Mouse (Mus musculus) thymus, postnatal 36 days (tissue): ENCODE results near the gene Rpf2.

Source experiments
- DNase-seq, 2 experiments: peaks; one replicate each; pipeline ENCODE4 v3.0.0; 2022; ENCODE audit warnings: mixed read lengths in 2 of 2

Rpf2 gene

DNA sequence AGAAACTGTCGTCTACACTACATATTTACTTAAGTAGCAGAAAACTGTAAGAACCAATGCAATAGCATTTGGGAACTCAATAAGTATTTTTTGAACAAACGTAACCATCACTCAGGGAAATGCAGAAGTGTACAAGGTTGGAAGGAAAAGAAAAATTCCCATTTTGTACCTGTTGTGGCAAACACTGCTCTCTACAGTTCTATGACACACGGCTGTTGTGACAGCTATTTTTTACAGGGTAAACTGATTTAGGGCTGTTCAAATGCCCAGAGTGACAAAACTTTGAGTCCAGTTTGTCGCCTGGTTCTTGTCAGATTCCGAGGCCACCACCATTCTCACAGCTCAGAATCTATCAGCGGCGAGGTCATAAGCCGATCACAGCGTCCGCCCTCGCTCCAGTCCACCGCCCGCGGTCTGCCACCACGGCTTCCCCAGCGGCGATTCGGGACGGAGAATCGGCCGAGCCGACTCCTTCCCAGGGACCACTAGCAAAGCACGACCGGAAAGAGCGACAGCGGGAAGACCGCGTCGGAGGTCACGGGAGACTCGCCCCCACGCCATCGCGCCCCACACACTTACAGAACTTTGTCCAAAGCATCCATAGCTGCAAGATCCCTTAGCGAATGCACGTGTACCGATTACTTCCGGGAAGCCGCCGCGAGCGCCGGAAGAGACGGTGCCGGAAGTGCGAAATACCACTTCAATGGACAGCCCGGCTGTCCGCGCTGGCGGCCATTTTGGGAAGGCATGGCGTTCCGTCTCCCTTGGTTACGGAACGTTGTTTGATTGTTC lies at the start of gene Rpf2:
Gene Rpf2, minus strand, starts transcription at position 663 of the 792 bp plus-strand sequence.
- DNase-seq: peak; percentile 75 to 80

DNA sequence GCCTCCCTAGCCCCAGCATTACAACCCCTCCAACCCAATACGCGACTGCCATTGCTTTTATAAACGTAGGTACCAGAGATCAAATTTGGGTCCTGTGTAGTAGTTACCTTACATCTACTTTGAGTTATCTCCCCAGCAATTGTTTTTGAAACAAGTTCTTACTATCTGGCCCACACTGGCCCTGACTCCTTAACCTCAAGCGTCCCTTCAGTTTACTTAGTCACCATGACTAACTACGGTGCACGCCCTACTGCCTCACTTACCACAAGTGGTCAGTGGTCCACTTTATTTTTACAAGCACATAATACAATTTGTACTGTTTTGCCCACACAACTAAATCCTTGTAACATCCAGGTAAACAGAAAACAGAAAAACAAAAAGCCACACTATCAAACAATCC lies 45.8 kb upstream of the Rpf2 start:
- DNase-seq: no peak

DNA sequence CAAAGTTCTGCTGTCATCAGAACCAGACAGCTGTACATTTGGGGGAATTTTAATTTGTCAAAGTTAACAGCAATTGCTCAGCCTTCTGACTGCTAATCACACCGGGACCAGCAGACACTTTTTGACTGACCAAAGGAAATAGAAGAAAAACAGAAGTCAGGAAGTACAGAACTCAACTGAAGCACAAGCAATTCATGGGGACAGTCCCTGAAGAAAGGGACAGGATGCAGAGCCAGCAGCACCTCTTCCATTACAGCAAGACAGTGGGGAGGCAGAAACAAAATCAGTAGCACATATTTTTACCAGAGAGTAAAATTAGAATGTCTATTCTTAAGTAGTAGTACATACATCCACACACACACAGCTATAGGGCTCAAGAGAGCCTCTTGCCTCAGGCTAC lies 39.9 kb upstream of the Rpf2 start:
- DNase-seq: no peak

DNA sequence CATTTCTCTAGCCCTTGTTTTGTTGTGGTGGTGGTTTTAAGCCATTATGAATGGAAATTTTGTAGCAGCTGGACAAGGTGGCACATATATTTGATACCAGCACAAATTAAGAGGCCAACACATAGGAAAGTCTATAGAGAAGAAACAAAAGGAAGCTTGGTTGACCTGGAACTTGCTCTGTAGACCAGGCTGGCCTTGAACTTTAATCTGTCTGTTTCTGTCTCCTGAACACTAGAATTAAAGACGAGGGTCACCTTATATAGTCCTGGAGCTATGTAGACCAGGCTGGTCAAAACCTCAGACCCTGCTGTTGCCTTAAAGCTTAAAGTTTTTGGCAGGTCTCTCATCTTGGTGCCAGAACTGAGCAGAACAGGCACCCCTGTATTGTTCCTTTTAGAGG lies 38.7 kb upstream of the Rpf2 start:
- DNase-seq: no peak

DNA sequence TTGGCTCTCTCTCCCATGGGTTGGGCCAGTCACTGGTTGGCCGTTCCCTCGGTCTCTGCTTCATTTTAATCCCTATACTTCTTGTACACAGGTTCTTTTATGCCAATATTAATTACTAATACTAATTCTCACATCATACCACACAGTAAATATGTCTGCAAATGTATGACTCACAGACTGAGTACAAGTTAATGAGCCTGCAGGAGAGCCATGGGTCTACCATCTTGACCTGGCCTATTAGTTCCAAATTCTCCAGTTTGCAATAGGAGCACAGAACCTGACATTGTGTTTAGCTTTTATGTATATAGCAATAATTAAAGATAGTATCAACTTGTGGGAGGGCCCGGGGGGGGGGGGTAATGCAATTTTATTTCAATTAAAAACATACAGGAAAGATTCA lies 38.2 kb upstream of the Rpf2 start:
- no peak for DNase-seq

DNA sequence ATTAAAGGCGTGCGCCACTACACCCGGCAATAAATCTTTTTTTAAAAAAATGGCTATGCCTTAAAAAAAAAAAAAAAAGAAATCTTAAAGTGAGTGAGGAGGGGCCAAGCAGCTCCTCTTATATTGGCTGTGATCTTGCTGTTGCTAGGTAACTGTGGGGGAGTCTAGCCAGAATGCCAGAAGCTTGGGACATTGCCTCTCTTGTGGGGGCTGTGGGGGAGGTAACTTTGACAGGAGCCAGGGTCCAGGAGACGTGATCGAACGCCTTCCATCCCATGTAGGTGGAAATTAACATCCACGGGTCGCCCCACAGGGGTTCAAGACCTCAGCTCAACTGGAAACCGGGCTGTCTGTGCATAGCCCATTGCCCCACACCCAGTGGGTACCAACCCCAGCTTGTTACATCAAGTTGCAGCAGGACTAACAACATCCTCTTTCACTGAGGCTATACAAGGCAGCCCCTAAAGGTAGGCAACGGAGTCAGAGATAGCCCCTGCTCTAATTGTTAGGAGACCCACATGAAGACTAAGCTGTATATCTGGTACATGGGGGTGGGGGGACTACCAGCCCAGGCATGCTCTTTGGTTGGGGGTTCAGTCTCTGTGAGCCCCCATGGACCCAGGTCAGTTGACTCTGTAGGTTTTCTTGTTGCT lies 37.5 kb upstream of the Rpf2 start:
- no peak for DNase-seq

DNA sequence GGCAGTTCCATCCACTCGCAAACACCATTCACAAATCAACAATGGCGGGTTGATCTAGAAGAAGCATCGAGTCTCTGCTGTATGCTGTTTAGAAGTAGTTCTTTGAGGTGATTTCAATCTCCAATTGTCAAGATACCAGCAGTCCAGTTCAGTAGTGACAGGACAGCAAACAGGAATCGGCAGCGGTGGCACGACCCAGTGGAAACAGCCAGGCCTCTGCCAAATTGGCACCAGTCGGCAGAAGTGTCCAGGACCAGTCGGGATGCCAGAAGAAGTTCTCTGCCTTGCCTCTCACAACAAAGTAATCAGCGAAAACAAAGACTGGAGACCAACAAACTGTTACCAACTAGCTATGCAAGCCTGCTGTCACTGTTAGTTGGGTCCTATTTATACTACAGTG lies 36.8 kb upstream of the Rpf2 start:
- no peak for DNase-seq

DNA sequence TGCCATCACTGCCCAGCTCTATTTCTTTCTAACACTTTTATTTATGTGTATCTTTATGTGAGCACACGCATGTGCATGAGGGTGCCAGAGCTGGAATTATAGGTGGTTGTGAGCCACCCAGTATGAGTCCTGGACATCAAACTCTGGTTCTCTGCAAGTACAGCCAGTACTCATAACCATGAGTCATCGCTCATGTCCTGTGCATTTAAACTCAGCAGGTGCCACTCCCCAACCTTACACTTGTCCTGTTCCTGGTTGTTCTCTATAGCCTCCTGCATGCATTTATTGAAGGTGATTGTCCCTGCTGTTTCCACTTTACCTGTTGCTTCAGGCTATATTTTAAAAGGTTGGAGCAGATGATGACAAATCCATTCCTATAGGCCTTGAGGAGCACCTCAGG lies 34.7 kb upstream of the Rpf2 start:
- no peak for DNase-seq

DNA sequence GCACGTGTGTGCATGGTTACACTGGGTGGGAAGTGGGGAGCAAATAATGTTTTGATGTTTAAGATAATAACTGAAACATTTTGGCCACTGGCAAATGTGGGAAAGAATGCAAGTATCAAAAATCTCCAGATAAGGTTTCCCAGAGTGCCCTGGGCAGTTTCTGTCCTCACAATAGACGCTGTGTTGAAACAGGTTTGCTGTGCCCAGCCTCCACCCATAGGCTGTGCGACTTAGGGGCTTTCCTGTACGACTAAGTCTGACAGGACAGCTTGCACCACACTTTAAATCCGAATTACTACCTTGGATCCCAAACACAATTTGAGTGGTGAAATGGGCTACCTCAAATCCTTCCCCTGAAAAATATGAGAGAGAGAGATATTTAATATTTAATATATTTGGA lies 31.5 kb upstream of the Rpf2 start:
- no peak for DNase-seq

DNA sequence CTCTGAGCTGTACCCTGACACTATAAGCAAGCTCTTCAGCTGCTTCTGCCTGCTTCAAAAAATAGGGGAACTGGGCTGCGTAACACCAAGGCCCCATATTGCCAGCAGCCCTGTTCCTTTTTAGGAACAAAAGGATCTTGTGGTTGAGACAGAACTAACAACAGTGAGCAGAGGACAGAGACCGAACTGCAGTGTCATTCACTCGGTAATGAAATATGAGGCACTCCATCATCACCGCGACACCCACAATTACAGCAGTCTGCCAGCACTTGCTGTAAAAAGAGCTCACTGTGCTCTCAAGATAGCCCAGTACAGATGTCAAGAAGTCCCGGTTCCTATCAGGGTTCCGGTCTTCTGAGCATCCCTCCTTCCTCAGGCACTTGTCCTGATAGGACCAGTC lies 29.2 kb upstream of the Rpf2 start:
- DNase-seq: no peak

DNA sequence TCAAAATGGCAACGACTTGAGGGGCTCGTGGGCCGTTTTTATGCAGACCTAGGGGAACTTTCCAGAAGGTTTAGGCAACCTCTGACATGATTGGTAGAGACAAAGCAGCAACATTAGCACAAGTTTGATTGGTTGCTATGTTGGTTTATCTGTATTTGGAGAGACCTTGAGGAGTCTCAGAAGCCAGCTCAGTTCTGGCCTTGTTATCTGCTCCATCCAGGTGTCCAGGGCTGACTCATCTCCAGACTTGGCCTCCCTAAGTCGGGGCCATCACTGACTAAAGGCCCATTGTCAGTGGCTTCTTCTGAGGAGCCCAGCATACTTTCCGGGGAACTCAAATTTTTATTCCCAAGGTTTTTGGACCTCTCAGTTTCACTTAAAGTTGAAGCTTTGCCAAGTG lies 27.1 kb upstream of the Rpf2 start:
- no peak for DNase-seq

DNA sequence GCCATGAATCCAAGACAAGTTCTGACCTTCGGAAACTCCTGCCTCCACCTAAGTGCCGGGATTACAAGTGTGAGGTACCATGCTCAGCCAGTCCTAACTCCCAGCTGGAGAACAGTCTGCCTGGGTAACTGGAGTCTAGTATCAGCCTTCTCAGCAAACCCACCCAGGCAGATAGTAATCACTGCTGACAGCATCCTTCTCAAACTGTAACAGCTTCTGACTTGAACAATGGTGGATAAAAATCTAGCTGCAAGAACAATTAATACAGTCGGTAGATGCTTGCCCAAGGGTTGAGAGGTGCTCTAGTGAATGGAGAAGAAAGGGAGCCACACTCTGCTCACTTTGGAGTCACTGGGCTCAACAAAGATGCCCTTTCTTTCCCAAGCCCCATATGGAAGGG lies 24.4 kb upstream of the Rpf2 start:
- no peak for DNase-seq

DNA sequence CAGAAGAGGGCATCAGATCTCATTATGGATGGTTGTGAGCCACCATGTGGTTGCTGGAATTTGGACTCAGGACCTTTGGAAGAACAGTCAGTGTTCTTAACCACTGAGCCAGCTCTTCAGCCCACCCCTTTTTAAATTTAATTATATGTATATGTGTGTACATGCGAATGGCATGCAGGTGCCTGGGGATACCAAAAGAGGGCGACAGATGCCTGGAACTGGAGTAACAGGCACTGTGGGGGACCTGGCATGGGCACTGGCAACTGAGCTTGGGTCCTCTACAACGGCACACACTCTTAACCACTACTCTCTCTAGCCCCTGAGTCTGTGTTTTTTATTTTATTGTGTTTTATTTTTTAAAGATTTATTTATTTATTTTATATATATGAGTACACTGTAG lies 18.1 kb upstream of the Rpf2 start:
- no peak for DNase-seq

DNA sequence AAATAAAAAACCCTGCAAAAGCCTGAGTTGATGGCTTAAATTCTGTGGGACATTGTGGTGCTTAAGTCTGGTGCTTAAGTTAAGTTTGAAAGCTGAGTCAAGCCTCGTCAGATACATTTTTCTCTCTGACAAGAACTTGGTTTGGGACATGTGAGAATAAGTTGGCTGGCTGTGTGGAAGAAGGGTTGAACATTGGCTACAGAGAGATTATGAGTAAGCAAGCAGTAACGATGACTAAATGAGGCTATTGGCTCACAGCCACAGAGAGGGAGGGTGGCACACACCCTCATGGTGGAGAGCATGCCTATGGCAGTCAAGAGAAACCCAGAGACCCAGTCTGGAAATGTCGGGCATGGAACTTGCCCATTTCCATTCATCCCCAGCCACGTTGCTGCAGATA lies 16.9 kb upstream of the Rpf2 start:
- DNase-seq: no peak

DNA sequence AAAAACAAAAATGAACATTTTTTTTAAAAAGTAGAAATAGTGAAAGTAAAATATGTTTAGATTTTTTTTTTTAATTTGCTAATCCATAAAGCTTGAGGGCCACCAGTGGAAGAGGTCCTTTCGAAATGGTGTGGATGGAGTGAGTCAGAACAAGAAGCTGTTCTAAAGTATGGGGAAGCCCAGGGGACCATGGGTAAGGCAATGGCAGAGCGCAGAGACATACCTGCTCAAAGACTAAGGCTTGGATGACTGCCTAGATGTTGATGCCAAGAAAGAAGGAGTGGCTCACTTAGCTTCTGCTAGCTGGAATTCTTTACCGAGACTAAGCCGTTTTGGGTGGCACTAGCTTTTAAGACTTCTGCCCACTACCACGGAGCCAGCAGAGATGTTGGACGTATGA lies 15.4 kb upstream of the Rpf2 start:
- DNase-seq: no peak

DNA sequence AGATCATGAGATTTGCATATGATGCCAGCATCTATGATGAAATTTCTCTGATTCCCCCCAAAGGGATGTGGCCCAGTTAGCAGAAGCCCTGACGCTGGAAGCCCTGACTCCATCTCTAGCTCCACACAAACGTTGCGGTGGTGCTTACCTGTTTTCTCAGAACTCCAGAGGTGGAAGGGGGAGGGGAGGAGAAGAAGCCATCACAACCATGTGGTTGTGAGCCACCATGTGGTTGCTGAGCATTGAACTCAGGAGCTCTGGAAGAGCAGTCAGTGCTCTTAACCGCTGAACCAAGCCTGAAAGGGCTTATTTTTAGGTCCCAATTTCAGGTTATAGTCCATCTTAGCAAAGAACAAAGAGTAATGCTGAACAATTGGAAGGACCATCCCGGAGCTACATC lies 13.5 kb upstream of the Rpf2 start:
- DNase-seq: no peak

DNA sequence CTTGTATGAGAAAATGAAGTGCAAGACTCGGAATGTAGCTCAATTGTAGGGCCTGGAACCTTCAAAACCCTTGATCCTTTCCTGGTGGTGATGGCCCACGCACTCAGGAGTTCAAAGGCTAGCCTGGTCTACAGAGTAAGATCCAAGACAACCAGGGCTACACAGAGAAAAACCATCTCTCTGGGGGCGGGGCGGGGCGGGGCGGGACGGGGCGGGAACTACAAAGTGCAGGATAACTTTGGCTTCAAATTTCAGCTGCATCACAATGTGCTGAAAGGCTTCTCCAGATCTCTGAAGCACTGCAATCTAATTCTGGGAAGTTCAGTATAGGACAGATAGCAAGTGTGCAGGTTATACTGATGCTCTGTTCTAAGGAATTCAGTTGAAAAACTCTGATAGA lies 12.7 kb upstream of the Rpf2 start:
- DNase-seq: no peak

DNA sequence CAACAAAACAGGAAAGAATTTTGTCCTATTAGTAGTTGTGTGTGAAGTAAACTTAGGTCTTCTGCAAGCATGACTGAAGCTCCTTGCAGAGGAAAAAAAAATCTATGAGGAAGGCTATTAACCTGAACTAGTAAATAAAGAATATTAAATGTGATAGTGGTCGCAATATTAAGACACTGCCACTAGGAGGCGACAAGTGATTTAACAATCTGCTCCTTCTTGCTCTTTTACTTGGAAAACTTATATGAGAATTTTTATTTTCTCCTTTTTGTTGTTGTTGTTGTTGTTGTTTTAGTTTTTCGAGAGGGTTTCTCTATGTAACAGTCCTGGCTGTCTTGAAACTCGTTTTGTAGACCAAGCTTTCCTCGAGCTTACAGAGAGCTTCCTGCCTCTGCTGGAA lies 12.1 kb upstream of the Rpf2 start:
- no peak for DNase-seq

DNA sequence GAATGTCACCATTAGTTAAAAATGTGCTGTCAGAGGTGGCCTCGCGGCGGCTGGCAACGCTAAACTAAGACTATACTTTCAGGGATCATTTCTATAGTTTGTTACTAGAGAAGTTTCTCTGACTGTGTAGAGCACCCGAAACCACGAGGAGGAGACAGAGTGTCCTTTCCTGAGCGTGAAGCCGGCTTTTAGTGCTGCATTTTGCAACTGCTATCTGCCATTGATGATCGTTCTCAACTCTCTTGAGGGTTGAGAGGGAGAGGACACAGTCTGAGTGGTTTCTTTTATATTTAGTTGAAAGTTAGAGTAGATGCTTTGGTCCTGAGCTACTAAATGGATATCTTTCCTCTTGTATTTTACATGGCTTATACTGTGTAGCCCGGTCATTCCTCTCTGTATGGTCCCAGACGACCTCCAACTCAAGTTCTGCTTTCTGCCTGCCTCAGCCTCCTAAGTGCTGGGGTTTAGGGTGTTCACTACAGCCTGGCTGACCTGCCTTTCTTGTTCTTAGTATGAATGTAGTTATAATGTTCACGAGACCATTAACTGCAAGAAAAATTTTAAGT lies 11.6 kb upstream of the Rpf2 start:
- DNase-seq: peak; percentile 68 to 76

DNA sequence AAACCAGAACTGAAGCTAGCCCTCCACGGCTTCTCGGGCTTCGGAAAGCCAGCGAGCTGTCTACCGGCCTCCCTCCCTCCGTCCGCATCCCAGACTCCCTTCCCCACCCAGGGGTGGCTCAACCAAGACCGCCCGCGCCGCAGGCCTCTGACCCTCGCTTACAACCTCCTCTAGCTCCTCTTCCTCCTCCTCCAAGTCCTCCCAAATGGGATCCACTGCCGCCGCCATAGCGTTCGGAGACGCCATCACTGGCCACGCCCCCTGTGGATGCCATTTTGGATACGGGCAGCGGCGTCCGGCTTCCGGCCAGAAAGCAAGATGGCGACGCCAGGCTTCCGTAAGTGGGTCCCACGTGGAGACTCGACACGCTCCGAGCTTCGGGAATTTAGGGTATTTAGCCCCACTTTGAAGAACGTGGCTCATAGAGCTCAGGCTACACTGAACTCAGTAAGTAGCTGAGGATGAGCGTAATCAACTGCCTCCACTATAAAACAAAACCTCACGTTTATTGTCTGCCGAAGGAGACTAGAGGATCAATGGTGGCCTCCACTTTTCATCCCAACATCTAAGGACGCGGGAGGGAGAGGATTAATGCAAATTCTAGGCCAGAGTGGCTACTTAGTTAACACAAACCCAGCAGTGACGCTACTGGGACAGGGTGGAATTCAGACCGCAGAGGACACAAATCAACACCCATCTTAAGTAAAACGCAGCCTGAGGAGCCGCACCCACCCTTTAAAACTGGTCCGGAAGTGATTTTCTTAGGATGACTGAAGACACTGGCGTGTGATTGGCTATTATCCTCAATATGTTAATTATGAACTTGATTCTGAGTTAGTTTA lies 10.8 kb upstream of the Rpf2 start, which contains the start of gene Gtf3c6:
Gene Gtf3c6, minus strand, starts transcription at position 695 of the 842 bp plus-strand sequence.
- peak; percentile 92 for DNase-seq

DNA sequence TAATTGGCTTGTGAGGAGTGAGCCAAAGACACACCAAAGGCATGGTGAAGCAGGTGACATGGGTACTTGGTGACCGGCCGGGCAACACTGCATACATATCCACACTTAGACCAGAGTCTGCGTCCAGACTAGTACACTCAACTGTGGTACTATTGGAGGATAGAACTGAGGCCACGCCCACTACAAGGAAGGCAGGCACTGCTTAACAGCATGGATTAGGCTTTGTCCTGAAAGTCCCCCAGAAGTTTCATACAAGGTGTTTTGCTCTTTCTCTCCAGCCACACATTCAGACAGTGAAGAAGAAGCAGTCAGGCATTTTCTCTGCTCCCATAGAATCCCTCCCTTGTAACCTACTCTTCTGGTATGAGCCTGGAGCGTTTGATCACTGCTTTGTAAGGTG lies 9.9 kb upstream of the Rpf2 start:
- DNase-seq: peak; percentile 42 to 61

DNA sequence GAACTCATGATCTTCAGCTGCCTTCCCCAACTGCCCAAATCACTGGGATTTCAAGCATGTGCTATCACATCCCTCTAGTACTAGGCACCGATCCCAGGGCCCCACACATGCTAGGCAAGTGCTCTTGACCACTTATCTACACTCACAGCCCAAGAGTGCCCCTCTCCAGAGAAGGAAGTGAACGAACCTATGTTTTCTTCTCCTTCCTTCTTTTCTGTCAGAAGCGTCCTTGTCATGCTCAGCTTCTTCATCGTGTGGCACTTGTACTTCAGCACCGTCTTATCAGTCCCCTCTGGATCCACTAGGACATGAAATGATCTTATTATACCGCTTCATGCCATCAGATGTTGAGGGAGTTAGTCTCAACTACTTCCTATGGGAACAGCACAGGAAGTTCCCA lies 4.1 kb upstream of the Rpf2 start:
- no peak for DNase-seq

DNA sequence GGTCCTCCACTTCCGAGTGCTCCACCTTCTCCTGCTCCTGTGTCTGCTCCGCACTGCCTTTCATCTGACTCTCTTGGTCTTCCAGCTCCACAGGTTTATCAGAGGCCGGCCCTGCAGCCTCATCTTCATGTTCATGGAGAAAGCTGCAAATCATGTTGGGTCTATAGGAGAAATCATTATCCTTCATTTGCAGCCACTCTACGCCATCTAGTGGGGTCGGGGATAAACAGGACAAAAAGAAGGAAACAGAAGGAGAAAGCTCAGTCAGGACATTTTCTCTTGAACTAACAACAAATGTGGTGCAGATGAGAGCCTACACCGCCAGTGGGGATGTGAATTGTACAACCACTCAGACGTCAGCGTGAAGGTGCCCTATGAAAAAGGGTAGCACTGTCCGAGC lies 2.8 kb upstream of the Rpf2 start:
- peak; percentile 25 to 33 for DNase-seq
